Mouse (Mus musculus) E14TG2a.4 (cell line): ENCODE measurements at regions not wholly inside any gene's neighbourhood (a gene's known extent, or its start where the extent isn't known, plus 50 kb on each side); places are given as distances from the start of the nearest gene placed in this dataset.

Source experiments
- CTCF ChIP-seq: conservative IDR thresholded peaks from 2 replicates; pipeline ENCODE4 v1.5.1; 2014; ENCODE audit warnings: low read length
- NANOG ChIP-seq: IDR thresholded peaks from 2 replicates; pipeline ENCODE4 v1.6.1; 2014; ENCODE audit warnings: borderline replicate concordance, low read length, mixed read lengths

- TF ChIP-seq CTCF (no peak), NANOG (no peak)
These were observed 237.8 kb downstream of the Mef2c start for GRCm38 (mm10) chr13:83741591-83742021.
